Mouse (Mus musculus) large intestine, adult 2 months (tissue): ENCODE measurements around the gene Scgb1b30. TPM values are rescaled to one million over a fixed set of nuclear protein-coding genes. Genes with fewer than 3 reads are reported as not detected.
"Not testable (repeated sequence)": the region's sequence is repeated elsewhere in the genome, so short reads cannot be mapped to it uniquely, and the experiment has no call there.

ENCODE experiments used
- DNase-seq: peaks from one replicate; pipeline ENCODE4 v3.0.0-alpha.2; 2012; ENCODE audit warnings: low read depth, low spot score
- WGBS: fragments of 180-500 bp; shearing (Covaris S2); methylation state at CpG from one replicate; pipeline ENCODE4 v1.1.7; 2018; 5-methylcytosine and 5-hydroxymethylcytosine counted together
- polyA plus RNA-seq: library from polyadenylated mRNA; depleted of rRNA; stranded (reverse); fragments of >200 nt; gene quantifications from 2 replicates; pipeline ENCODE4 v1.2.3, GENCODE M21; 2012; rRNA removed

Gene Scgb1b30
- polyA plus RNA-seq, result not detected in 2 replicates

GRCm38 (mm10) chr7:34094911-34095481, at the start of gene Scgb1b30:
Scgb1b30 (plus strand) TSS chr7:34095431.
- DNase-seq, result no peak
- 69% methylated on average over 3 of the region's 3 CpGs for WGBS

GRCm38 (mm10) chr7:34068132-34068531, 27.1 kb upstream of the Scgb1b30 start:
- 85% methylated on average over 5 of the region's 5 CpGs for WGBS
- not testable (repeated sequence) for DNase-seq

- 79% methylated on average over 2 of the region's 2 CpGs for WGBS
- no peak for DNase-seq
Observed at GRCm38 (mm10) chr7:34100002-34100401, 4.8 kb downstream of the Scgb1b30 start.

GRCm38 (mm10) chr7:34101276-34101675, 6.0 kb downstream of the Scgb1b30 start:
- DNase-seq, result no peak

GRCm38 (mm10) chr7:34109190-34109589, 14.0 kb downstream of the Scgb1b30 start:
- WGBS, result 78% methylated on average over 5 of the region's 5 CpGs
- no peak for DNase-seq

- DNase-seq, result peak; percentile 60
- 29% methylated on average over 3 of the region's 3 CpGs for WGBS
Observed at GRCm38 (mm10) chr7:34116601-34117000, 21.4 kb downstream of the Scgb1b30 start.

- DNase-seq, result peak; percentile 6
- WGBS, result 12% methylated on average over 1 of the region's 1 CpGs
Observed at GRCm38 (mm10) chr7:34120636-34121035, 25.4 kb downstream of the Scgb1b30 start.

GRCm38 (mm10) chr7:34122987-34123720, 27.9 kb downstream of the Scgb1b30 start:
- DNase-seq, result no peak
- WGBS, result 80% methylated on average over 6 of the region's 6 CpGs

- 84% methylated on average over 9 of the region's 9 CpGs for WGBS
Observed at GRCm38 (mm10) chr7:34125346-34125745, 30.1 kb downstream of the Scgb1b30 start.

GRCm38 (mm10) chr7:34126291-34126690, 31.1 kb downstream of the Scgb1b30 start:
- WGBS, result 87% methylated on average over 3 of the region's 3 CpGs
- DNase-seq, result no peak

More at GRCm38 (mm10) chr7:34125346-34125745, 30.1 kb downstream of the Scgb1b30 start:
- DNase-seq, result no peak

GRCm38 (mm10) chr7:34131118-34131517, 35.9 kb downstream of the Scgb1b30 start:
- WGBS, result 69% methylated on average over 3 of the region's 3 CpGs
- DNase-seq, result no peak

GRCm38 (mm10) chr7:34131959-34132354, 36.7 kb downstream of the Scgb1b30 start:
- no peak for DNase-seq
- WGBS, result 5% methylated on average over 3 of the region's 3 CpGs

- no peak for DNase-seq
- 3% methylated on average over 105 of the region's 116 CpGs for WGBS
Observed at GRCm38 (mm10) chr7:34132355-34133079, 37.3 kb downstream of the Scgb1b30 start.

- WGBS, result 4% methylated on average over 39 of the region's 65 CpGs
- peak; percentile 11 for DNase-seq
Observed at GRCm38 (mm10) chr7:34133117-34133762, 38.0 kb downstream of the Scgb1b30 start, which contains the start of gene Wtip. Wtip (minus strand) TSS chr7:34133268.

- no peak for DNase-seq
- WGBS, result 75% methylated on average over 2 of the region's 2 CpGs
Observed at GRCm38 (mm10) chr7:34134336-34134735, 39.1 kb downstream of the Scgb1b30 start.

GRCm38 (mm10) chr7:34139493-34139892, 44.3 kb downstream of the Scgb1b30 start:
- no peak for DNase-seq
- 83% methylated on average over 6 of the region's 6 CpGs for WGBS

GRCm38 (mm10) chr7:34141123-34141522, 45.9 kb downstream of the Scgb1b30 start:
- DNase-seq, result no peak
- WGBS, result 96% methylated on average over 13 of the region's 13 CpGs

- 61% methylated on average over 4 of the region's 4 CpGs for WGBS
- DNase-seq, result no peak
Observed at GRCm38 (mm10) chr7:34147193-34147592, 52.0 kb downstream of the Scgb1b30 start.
